Mouse (Mus musculus) limb, embryonic 12.5 days (tissue): ENCODE data around the gene Fam92b. TPM values are rescaled to one million over a fixed set of nuclear protein-coding genes. Genes with fewer than 3 reads are reported as not detected.

Experiments
- ATAC-seq: fragments of 200-750 bp; cut with Nextera tagmentation; 2 replicates; pipeline ENCODE4 v1.8.0; 2017; ENCODE audit warnings: low read depth, moderate TSS enrichment; ENCODE audit not compliant: insufficient number of reproducible peaks, insufficient read depth, low FRiP score, low TSS enrichment
- H3K27ac ChIP-seq: fragments of 300-500 bp; sonication (generic); 2 replicates; pipeline ENCODE4 v1.5.1; 2016; ENCODE audit warnings: mild to moderate bottlenecking, moderate library complexity
- H3K27me3 ChIP-seq: fragments of 300-500 bp; sonication (generic); 2 replicates; pipeline ENCODE4 v1.6.1; 2016; ENCODE audit warnings: mild to moderate bottlenecking, moderate library complexity
- H3K36me3 ChIP-seq: fragments of 300-500 bp; sonication (generic); 2 replicates; pipeline ENCODE4 v1.6.1; 2016; ENCODE audit warnings: mild to moderate bottlenecking, moderate library complexity
- H3K4me1 ChIP-seq: fragments of 300-500 bp; sonication (generic); replicated peaks from 2 replicates; pipeline ENCODE4 v1.6.1; 2016
- H3K4me2 ChIP-seq: fragments of 300-500 bp; sonication (generic); 2 replicates; pipeline ENCODE4 v1.6.1; 2016; ENCODE audit warnings: mild to moderate bottlenecking, moderate library complexity
- H3K4me3 ChIP-seq: fragments of 300-500 bp; sonication (generic); replicated peaks from 2 replicates; pipeline ENCODE4 v1.5.1; 2016; ENCODE audit warnings: mild to moderate bottlenecking
- H3K9ac ChIP-seq: fragments of 300-500 bp; sonication (generic); replicated peaks from 2 replicates; pipeline ENCODE4 v1.6.1; 2016; ENCODE audit warnings: mild to moderate bottlenecking, moderate library complexity
- H3K9me3 ChIP-seq: fragments of 300-500 bp; sonication (generic); 2 replicates; pipeline ENCODE4 v1.6.1; 2016; ENCODE audit warnings: mild to moderate bottlenecking, moderate library complexity
- WGBS: fragments of 180-500 bp; shearing (Covaris S2); methylation state at CpG from one replicate; pipeline ENCODE4 v1.1.7; 2016; 5-methylcytosine and 5-hydroxymethylcytosine counted together
- polyA plus RNA-seq: library from polyadenylated mRNA; unstranded; fragments of >200 nt; fragmentation: Nextera tagmentation; extraction: Ambion mirVana; gene quantifications from 2 replicates; pipeline ENCODE4 v1.2.1, GENCODE M21; 2016

Fam92b gene
- not detected in 2 replicates for polyA plus RNA-seq

GRCm38 (mm10) chr8:120177318-120178123 is at the start of gene Fam92b:
Fam92b (minus strand) TSS chr8:120177466.
- peak within 1 kb of the TSS; percentile 23 for H3K4me3 ChIP-seq
- peaks cover 37% of the 10 kb centered on the region for H3K27me3 ChIP-seq
- WGBS, result under 1% methylated on average over 26 of the region's 26 CpGs
- peak within 1 kb of the TSS; percentile 13; the same call in 1 of the 2 replicates for H3K27ac ChIP-seq
- H3K9me3 ChIP-seq, result no peaks in the 10 kb centered on the region
- peak within 1 kb of the TSS; percentile 8 for H3K9ac ChIP-seq
- ATAC-seq, result peak; percentile 32
- peaks cover 42% of the 10 kb centered on the region for H3K4me1 ChIP-seq
- H3K4me2 ChIP-seq, result peak within 1 kb of the TSS; percentile 61
- H3K36me3 ChIP-seq, result no peaks in the 10 kb centered on the region

DNA sequence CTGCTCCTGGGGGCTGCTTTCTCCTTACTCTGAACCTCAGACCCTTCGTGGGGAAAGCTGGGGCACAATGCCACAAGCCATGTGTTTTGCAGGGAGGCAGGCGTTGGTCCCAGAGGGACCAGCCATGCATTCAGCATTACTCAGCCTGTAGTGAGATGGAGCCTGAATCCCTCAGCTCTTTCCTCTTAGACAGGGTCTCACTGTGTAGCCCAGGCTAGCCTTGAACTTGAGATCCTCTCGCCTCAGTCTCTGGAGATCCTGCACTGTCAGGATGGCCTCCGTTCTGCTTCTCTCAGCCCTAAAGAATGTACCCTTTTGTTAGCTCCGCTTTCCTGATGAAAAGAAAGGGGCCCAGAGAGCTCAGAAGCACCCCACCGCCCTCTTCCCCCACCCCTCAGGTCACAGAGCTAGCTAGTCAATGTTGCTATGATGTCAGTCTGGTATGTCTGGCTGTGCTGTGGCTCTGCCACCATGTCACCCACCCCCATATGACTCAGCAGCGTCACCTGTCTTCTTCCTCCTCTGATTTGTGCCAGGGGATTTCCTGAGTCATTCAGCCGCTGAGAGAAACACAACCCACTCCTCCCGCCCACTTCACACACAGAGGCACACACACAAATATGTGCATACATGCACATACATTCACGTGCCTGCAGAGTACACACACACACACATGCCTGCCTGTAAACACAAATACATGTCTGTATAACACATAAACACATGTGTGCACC is 48.3 kb upstream of the Fam92b start:
- H3K9ac ChIP-seq, result no peak overlapping the region
- no peak overlapping the region for H3K4me3 ChIP-seq
- ATAC-seq, result no peak
- peak overlapping the region; percentile 85 for H3K27ac ChIP-seq
- peaks cover 75% of the 10 kb centered on the region for H3K4me1 ChIP-seq
- H3K27me3 ChIP-seq, result peaks cover 8% of the 10 kb centered on the region; the same call in 1 of the 2 replicates
- no peaks in the 10 kb centered on the region for H3K36me3 ChIP-seq
- no peaks in the 10 kb centered on the region for H3K9me3 ChIP-seq
- H3K4me2 ChIP-seq, result 0 out of 2 replicates have a peak overlapping the region, but pooled peaks have one; percentile 6
- WGBS, result 71% methylated on average over 10 of the region's 10 CpGs

- Histone ChIP-seq H3K9me3 (no peaks in the 10 kb centered on the region), H3K27me3 (peaks cover 8% of the 10 kb centered on the region; the same call in 1 of the 2 replicates), H3K9ac (no peak overlapping the region), H3K27ac (peak overlapping the region; percentile 85), H3K36me3 (no peaks in the 10 kb centered on the region), H3K4me3 (no peak overlapping the region), H3K4me1 (peaks cover 73% of the 10 kb centered on the region), H3K4me2 (0 out of 2 replicates have a peak overlapping the region, but pooled peaks have one; percentile 6)
- ATAC-seq, result no peak
- 30% methylated on average over 11 of the region's 11 CpGs for WGBS
These were observed 47.5 kb upstream of the Fam92b start for GRCm38 (mm10) chr8:120224521-120225420.

DNA sequence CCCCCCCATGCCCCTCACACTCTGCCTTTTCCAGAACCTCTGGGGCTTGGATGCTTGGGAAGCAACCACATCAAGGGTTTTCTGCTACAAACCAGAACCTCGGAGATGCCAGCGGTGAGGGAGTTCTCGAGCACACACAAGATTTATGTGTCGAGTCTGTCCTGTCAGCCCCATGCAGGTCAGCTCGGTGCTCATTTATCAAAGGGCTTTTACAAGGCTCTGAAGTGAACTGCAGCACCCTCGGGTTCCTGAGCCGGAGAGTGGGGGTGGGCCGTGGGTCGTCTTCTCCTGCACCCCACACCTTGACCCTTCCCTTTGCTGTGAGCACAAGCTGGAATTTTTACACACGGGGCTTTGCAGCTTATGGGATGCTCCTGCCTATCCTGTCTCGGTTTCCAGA is 45.3 kb upstream of the Fam92b start:
- H3K4me1 ChIP-seq, result peaks cover 69% of the 10 kb centered on the region
- WGBS, result 13% methylated on average over 11 of the region's 11 CpGs

GRCm38 (mm10) chr8:120216855-120217830 is 39.9 kb upstream of the Fam92b start:
- Histone ChIP-seq H3K36me3 (no peaks in the 10 kb centered on the region), H3K4me3 (no peak overlapping the region), H3K9me3 (no peaks in the 10 kb centered on the region), H3K4me1 (peaks cover 53% of the 10 kb centered on the region), H3K9ac (0 out of 2 replicates have a peak overlapping the region, but pooled peaks have one; percentile 23), H3K27ac (peak overlapping the region; percentile 92), H3K4me2 (peak overlapping the region; percentile 26; the same call in 1 of the 2 replicates), H3K27me3 (no peaks in the 10 kb centered on the region)
- WGBS, result 12% methylated on average over 13 of the region's 13 CpGs
- peak; percentile 78 for ATAC-seq

More for the DNA sequence above, 45.3 kb upstream of the Fam92b start:
- H3K27me3 ChIP-seq, result no peaks in the 10 kb centered on the region
- H3K4me2 ChIP-seq, result no peak overlapping the region
- H3K27ac ChIP-seq, result no peak overlapping the region
- H3K9me3 ChIP-seq, result no peaks in the 10 kb centered on the region
- no peak overlapping the region for H3K4me3 ChIP-seq
- H3K9ac ChIP-seq, result no peak overlapping the region
- ATAC-seq, result no peak
- H3K36me3 ChIP-seq, result no peaks in the 10 kb centered on the region

DNA sequence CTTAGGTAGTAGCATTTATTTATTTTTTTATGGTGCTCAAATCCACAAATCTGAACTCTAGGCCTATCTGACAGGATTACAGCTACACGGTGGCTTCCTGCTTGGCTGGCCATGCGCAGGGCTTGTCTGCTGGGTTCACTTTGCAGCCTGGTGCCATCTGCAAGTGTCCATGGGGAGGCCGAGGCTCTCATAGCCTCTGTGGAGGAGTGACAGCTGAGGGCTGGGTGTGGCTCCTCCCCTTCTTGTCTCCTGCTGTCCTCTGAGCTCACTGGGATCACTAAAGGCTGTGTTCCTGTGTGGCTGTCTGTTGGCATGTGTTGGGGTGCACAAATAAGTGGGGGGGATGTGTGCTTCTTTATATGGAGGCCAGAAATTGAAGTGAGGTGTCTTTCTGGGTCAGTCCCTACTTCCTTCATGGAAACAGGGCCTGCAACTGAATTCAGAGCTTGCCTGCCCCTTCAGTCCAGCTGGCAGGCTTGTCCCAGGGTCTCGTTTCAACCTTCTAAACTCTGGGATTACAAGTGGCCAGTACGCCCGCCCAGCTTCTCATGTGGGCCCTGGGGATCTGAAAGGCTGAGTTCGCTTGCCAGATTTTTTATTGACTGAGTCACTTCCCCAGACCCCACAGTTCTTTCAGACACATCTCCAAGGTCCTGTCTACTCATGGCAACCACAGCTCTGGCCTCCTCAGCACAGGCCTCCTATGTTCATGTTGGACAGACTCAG is 38.3 kb upstream of the Fam92b start:
- no peak overlapping the region for H3K4me2 ChIP-seq
- H3K27me3 ChIP-seq, result no peaks in the 10 kb centered on the region
- no peak overlapping the region for H3K4me3 ChIP-seq
- 29% methylated on average over 7 of the region's 7 CpGs for WGBS
- H3K27ac ChIP-seq, result peak overlapping the region; percentile 68
- H3K9me3 ChIP-seq, result no peaks in the 10 kb centered on the region
- no peak overlapping the region for H3K9ac ChIP-seq
- H3K36me3 ChIP-seq, result no peaks in the 10 kb centered on the region
- peaks cover 63% of the 10 kb centered on the region for H3K4me1 ChIP-seq
- no peak for ATAC-seq

DNA sequence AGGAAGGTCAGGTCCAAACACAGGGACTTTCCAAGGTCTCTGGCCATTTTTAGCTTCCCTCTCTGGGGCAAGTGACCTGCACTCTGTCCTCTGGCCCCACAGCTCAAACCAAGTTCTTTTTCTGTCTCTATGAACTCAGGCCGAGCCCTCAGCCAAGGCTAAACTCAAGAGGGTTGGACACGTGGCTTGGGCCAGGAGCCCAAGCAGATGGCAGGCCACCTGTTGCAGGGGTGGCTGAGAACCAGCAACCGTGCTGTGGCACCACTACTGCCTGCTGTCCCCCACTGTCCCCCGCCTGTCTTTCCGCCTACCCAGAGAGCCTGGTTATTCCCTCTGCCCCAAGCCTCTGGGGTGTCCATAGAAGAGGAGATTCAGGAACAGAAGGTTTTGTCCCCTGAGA is 36.7 kb upstream of the Fam92b start:
- Histone ChIP-seq H3K4me1 (peaks cover 62% of the 10 kb centered on the region), H3K27me3 (no peaks in the 10 kb centered on the region), H3K4me3 (no peak overlapping the region), H3K4me2 (no peak overlapping the region), H3K9ac (no peak overlapping the region), H3K9me3 (no peaks in the 10 kb centered on the region), H3K27ac (peak overlapping the region; percentile 35; the same call in 1 of the 2 replicates), H3K36me3 (no peaks in the 10 kb centered on the region)
- ATAC-seq, result no peak
- 73% methylated on average over 5 of the region's 5 CpGs for WGBS

GRCm38 (mm10) chr8:120213229-120213628 is 36.0 kb upstream of the Fam92b start:
- no peak for ATAC-seq
- Histone ChIP-seq H3K9ac (no peak overlapping the region), H3K27me3 (no peaks in the 10 kb centered on the region), H3K36me3 (no peaks in the 10 kb centered on the region), H3K4me1 (peaks cover 61% of the 10 kb centered on the region), H3K4me2 (no peak overlapping the region), H3K27ac (no peak overlapping the region), H3K9me3 (no peaks in the 10 kb centered on the region), H3K4me3 (no peak overlapping the region)
- 88% methylated on average over 3 of the region's 3 CpGs for WGBS

GRCm38 (mm10) chr8:120212596-120212995 is 35.3 kb upstream of the Fam92b start:
- no peak overlapping the region for H3K4me2 ChIP-seq
- ATAC-seq, result no peak
- no peak overlapping the region for H3K27ac ChIP-seq
- 87% methylated on average over 7 of the region's 7 CpGs for WGBS
- H3K9ac ChIP-seq, result no peak overlapping the region
- H3K4me3 ChIP-seq, result no peak overlapping the region
- no peaks in the 10 kb centered on the region for H3K36me3 ChIP-seq
- peaks cover 61% of the 10 kb centered on the region for H3K4me1 ChIP-seq
- H3K27me3 ChIP-seq, result no peaks in the 10 kb centered on the region
- H3K9me3 ChIP-seq, result no peaks in the 10 kb centered on the region
